Mouse (Mus musculus) gastrocnemius, adult 2 months (tissue): Measurements from ENCODE around the gene Krt32. TPM values are rescaled to one million over a fixed set of nuclear protein-coding genes. Genes with fewer than 3 reads are reported as not detected.

Experiments
- DNase-seq: peaks from one replicate; pipeline ENCODE4 v3.0.0; 2022
- H3K27ac ChIP-seq: fragments of 200-600 bp; 2 replicates; pipeline ENCODE4 v1.8.1; 2022; ENCODE audit warnings: mild to moderate bottlenecking
- H3K4me3 ChIP-seq: fragments of 200-600 bp; 2 replicates; pipeline ENCODE4 v1.8.1; 2022; ENCODE audit warnings: mild to moderate bottlenecking, moderate library complexity
- CTCF ChIP-seq: fragments of 200-600 bp; IDR thresholded peaks from 2 replicates; pipeline ENCODE4 v1.8.1; 2022; ENCODE audit warnings: antibody characterized with exemption, mild to moderate bottlenecking, moderate library complexity
- intact Hi-C: fragments of 180-260 bp; cut with DNase I; formaldehyde crosslinking; loops from one replicate; pipeline ENCODE4 v1.15.1; 2025
- total RNA-seq, 2 experiments: library from RNA; stranded (reverse); gene quantifications; 2 replicates each; pipeline ENCODE4 v1.2.3; 2021

Krt32 gene
- total RNA-seq, 2 experiments from 2014 or later, result not detected

- no peak within 1 kb of the TSS for H3K4me3 ChIP-seq
- no peak within 1 kb of the TSS for H3K27ac ChIP-seq
- no peak for DNase-seq
- intact Hi-C loops, result no loop called here
- no peak for TF ChIP-seq CTCF
These were observed 8.1 kb upstream of the Krt32 start, which contains the start of gene Krt35 for GRCm38 (mm10) chr11:100096141-100096540. Krt35 (minus strand) TSS chr11:100096241.

DNA sequence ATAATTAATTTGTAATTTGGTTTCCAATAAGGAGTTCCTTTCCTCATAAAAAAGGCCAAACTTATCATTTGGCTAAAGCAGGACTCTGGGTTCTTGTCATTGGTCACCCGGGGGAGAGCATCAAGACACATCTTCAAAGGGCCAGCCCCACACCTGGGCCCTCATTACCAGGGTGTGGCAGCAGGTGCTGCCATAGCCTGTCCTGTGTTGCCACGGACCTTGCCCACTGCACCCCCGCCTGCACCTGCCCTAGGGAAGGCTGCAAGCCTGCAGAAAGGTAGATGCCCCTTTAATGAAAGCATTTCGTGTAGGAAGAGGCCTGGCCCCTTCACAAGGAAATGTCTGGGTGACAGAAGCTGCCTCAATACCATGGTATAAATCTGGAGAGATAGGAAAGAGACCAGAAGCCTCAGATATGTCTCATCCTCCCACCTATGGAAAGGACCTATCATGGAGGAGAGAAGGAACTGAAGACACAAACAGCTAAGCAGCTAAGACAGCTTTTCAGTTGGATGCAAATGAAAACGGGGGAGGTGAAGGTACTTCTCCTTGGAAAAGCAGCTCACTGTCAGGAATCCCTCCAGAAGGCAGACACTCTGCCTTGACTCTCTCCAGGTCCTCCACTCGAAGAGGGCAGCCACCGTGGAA lies 476 bp upstream of the Krt32 start:
- TF ChIP-seq CTCF, result no peak
- no peak overlapping the region for H3K4me3 ChIP-seq
- H3K27ac ChIP-seq, result no peak overlapping the region
- intact Hi-C loops, result no loop called here
- DNase-seq, result no peak

GRCm38 (mm10) chr11:100073873-100074272 lies 14.2 kb downstream of the Krt32 start:
- intact Hi-C loops, result no loop called here
- no peak overlapping the region for H3K27ac ChIP-seq
- TF ChIP-seq CTCF, result no peak
- H3K4me3 ChIP-seq, result no peak overlapping the region
- no peak for DNase-seq

- no peak for DNase-seq
- TF ChIP-seq CTCF, result no peak
- intact Hi-C loops, result no loop called here
These were observed 20.6 kb downstream of the Krt32 start for GRCm38 (mm10) chr11:100067293-100068036.

GRCm38 (mm10) chr11:100066236-100067010 lies 21.6 kb downstream of the Krt32 start:
- no peak for DNase-seq
- TF ChIP-seq CTCF, result no peak
- Histone ChIP-seq H3K4me3 (no peak overlapping the region), H3K27ac (no peak overlapping the region)
- intact Hi-C loops, result no loop called here

More at GRCm38 (mm10) chr11:100067293-100068036, 20.6 kb downstream of the Krt32 start:
- H3K27ac ChIP-seq, result no peak overlapping the region
- H3K4me3 ChIP-seq, result no peak overlapping the region

- DNase-seq, result no peak
- Histone ChIP-seq H3K4me3 (no peak overlapping the region), H3K27ac (no peak overlapping the region)
- TF ChIP-seq CTCF, result no peak; the same call in 1 of the 2 replicates
- intact Hi-C loops, result no loop called here
These were observed 29.2 kb downstream of the Krt32 start for GRCm38 (mm10) chr11:100058875-100059274.

DNA sequence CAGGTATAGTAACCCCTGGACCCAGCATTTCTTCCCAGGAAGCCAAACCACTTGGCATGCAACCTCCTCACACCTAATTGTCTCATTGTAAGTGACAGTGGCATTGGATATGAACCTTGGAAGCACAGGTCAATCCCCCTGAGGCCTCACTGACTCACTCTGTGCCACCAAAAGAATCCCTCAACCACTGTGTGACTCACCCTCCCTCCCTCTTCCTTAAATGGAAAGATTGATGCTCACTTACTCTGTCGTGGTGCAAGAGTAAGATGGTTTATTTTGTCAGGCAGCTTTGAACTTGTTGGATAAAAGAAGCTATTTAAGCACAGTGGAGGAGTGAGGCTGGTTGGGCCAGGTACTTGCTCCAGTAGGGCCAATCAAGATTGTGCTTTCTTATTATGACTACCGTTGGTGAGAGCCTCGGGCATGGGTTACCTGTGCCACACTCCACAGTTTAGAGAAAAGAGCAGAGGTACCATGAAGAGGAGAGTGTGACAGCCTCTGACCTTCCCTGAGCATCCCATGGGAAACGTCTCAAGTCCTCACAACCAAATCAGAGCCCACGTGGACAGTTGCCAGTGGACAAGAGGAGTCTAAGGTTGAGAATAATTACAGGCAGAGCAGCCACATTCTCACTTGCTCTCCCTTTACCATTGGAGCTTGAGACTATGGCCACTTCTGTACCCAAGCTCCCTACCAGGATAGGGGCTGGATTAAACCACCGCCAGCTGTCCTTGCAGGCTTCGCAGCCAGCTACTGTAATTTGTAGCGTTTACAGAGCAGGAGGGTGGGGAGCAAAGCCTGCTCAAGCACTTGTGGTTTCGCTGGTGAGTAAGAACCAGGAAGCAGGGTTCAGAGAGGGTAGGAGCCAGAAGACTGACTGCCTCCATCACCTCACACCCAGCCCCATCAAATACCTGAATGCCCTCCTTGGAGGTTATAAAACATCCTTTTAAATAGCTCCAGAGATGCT lies 32.1 kb downstream of the Krt32 start:
- DNase-seq, result no peak
- intact Hi-C loops, result no loop called here
- H3K27ac ChIP-seq, result no peak overlapping the region

DNA sequence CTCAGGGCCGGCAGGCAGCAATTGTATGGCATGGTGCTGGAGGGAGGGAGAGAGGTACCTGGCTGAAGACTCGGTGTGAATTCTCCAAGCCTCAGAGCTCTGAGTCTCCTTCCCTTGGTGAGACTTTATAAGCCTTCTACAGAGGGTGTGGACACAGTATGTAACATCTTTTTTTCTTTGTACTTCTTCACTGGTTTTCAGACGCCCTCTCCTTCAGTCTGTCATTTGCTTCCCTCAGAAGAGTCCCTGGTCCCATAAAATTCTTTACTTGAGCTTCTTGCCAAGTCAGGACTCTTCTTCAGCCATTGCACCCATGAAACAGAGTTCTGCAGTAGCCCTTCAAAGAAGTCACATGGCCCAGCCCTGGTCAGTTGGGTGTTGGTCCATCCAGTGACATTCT lies 37.6 kb downstream of the Krt32 start, which contains the start of gene Krt31:
TSS of gene Krt31 (minus strand) at position 101 of the 400 bp plus-strand sequence.
- no peak within 1 kb of the TSS for H3K4me3 ChIP-seq
- TF ChIP-seq CTCF, result no peak
- H3K27ac ChIP-seq, result no peak within 1 kb of the TSS
- no peak for DNase-seq
- intact Hi-C loops, result no loop called here

More for the DNA sequence above, 32.1 kb downstream of the Krt32 start:
- TF ChIP-seq CTCF, result no peak
- no peak overlapping the region for H3K4me3 ChIP-seq

DNA sequence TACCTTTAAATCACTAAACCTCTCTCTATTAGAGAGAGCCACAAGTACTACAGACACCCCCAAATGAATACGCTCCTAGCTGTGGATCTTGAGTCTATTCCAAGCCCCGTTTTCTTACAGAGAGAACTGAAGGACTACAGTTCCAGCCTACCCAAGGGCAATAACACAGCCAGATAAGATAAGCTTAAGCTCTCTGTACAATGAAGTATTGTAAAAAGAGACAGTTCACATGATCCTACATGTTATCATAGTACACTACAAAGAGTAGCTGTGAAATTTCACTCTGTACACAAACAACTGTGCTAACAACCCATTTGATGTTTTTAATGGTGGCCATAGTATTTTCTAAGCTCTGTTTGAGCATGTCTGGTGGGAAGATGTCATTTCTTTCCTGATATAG lies 40.8 kb downstream of the Krt32 start:
- intact Hi-C loops, result no loop called here
- DNase-seq, result no peak
- Histone ChIP-seq H3K4me3 (no peak overlapping the region), H3K27ac (no peak overlapping the region)
- TF ChIP-seq CTCF, result no peak

GRCm38 (mm10) chr11:100046303-100046866 lies 41.6 kb downstream of the Krt32 start:
- intact Hi-C loops, result no loop called here
- no peak for TF ChIP-seq CTCF
- Histone ChIP-seq H3K4me3 (no peak overlapping the region), H3K27ac (no peak overlapping the region)
- DNase-seq, result no peak

- no peak for TF ChIP-seq CTCF
- DNase-seq, result no peak
- Histone ChIP-seq H3K27ac (no peak within 1 kb of the TSS), H3K4me3 (no peak within 1 kb of the TSS)
- intact Hi-C loops, result no loop called here
These were observed 46.6 kb downstream of the Krt32 start, which contains the start of gene Krt34 for GRCm38 (mm10) chr11:100041454-100041853. Krt34 (minus strand) TSS chr11:100041554.

Other genes starting within 250 kb of the Krt32 start
- gene Krtap4-16, start 236.6 kb downstream of the Krt32 start, total RNA-seq, result not detected
- not detected for gene Gm11568, start 230.3 kb downstream of the Krt32 start, total RNA-seq
- not detected for gene Gm11559, start 223.8 kb downstream of the Krt32 start, total RNA-seq
- gene Krtap9-1, start 214.8 kb downstream of the Krt32 start, total RNA-seq, result not detected
- gene Gm11567, start 209.0 kb downstream of the Krt32 start, total RNA-seq, result not detected
- gene Krtap31-1, start 180.3 kb downstream of the Krt32 start, total RNA-seq, result not detected
- gene Gm11565, start 173.5 kb downstream of the Krt32 start, total RNA-seq, result not detected
- gene Krtap31-2, start 151.9 kb downstream of the Krt32 start, total RNA-seq, result not detected
- gene Krtap9-5, start 139.8 kb downstream of the Krt32 start, total RNA-seq, result not detected
- gene Krtap29-1, start 109.2 kb downstream of the Krt32 start, total RNA-seq, result not detected
- gene Krtap16-1, start 101.6 kb downstream of the Krt32 start, total RNA-seq, result not detected
- not detected for gene Krtap17-1, start 94.2 kb downstream of the Krt32 start, total RNA-seq
- gene Krt33a, start 72.0 kb downstream of the Krt32 start, total RNA-seq, result not detected
- gene Krt33b, start 58.4 kb downstream of the Krt32 start, total RNA-seq, result not detected
- not detected for gene Krt34, start 46.7 kb downstream of the Krt32 start, total RNA-seq
- not detected for gene Krt31, start 37.7 kb downstream of the Krt32 start, total RNA-seq
- gene Krt35, start 8.0 kb upstream of the Krt32 start, total RNA-seq, result not detected
- not detected for gene Krt36, start 17.4 kb upstream of the Krt32 start, total RNA-seq
- gene Krt13, start 33.3 kb upstream of the Krt32 start, total RNA-seq, result not detected
- gene Krt15, start 47.7 kb upstream of the Krt32 start, total RNA-seq, result not detected
- gene Krt19, start 60.4 kb upstream of the Krt32 start, total RNA-seq, result under 1 TPM in 1 of 2 experiments, not detected in 1; 0.20 TPM
- gene Krt9, start 105.0 kb upstream of the Krt32 start, total RNA-seq, result not detected
- not detected for gene Krt14, start 119.3 kb upstream of the Krt32 start, total RNA-seq
- gene Krt16, start 160.7 kb upstream of the Krt32 start, total RNA-seq, result not detected
- gene Krt17, start 172.8 kb upstream of the Krt32 start, total RNA-seq, result not detected
- gene Krt42, start 181.6 kb upstream of the Krt32 start, total RNA-seq, result not detected
- gene Eif1, start 231.7 kb upstream of the Krt32 start, total RNA-seq, result 1,000 to 10,000 TPM; 1,442 to 1,567 TPM
- gene Gast, start 246.2 kb upstream of the Krt32 start, total RNA-seq, result not detected